Mouse (Mus musculus): ENCODE data around the gene Tmem189. TPM values are rescaled to one million over a fixed set of nuclear protein-coding genes. Genes with fewer than 3 reads are reported as not detected.

Tmem189 gene
- total and polyA plus RNA-seq, 2 experiments = 4.8 to 19.6 TPM

GRCm38 (mm10) chr2:167665972-167666713 lies 23.5 kb downstream of the Tmem189 start:
- no peak for TF ChIP-seq CTCF (IDR thresholded peaks at IDR 0.05; ENCODE audit: low read depth, low read length)
- TF ChIP-seq POLR2A (IDR thresholded peaks at IDR 0.05; ENCODE audit: extremely low read depth, insufficient read depth, low read length) = no peak
- H3K79me2 ChIP-seq (ENCODE audit: control insufficient read depth, insufficient read depth, low read length) = no peaks in the 10 kb centered on the region; the same call in 1 of the 2 replicates

DNA sequence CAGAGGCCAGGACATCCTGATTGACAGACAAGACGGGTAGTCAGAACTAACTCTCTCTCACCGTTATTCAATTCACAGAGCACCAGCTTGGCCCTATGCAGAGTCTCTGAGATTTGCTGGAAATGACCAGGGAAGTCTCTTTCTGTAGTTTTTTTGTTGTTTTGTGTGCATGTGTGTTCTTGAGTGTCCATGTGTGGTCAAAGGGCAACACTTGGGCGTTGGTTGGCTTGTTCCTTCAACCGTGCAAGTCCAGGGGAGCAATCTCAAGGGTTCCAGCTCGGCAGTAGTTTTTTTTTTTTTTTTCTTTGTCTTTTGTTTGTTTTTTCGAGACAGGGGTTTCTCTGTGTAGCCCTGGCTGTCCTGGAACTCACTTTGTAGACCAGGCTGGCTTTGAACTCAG lies 26.9 kb downstream of the Tmem189 start:
- H3K27ac ChIP-seq (replicated peaks; ENCODE audit: insufficient read depth, low read depth, low read length) = no peak overlapping the region
- no peaks in the 10 kb centered on the region for H3K27me3 ChIP-seq (ENCODE audit: control insufficient read depth, insufficient read depth, low read length)
- no peak for DNase-seq (ENCODE audit: extremely low read depth, low read depth, low spot score)
- no peaks in the 10 kb centered on the region for H3K36me3 ChIP-seq (ENCODE audit: control insufficient read depth, insufficient read depth, low read length)
- peaks cover 21% of the 10 kb centered on the region for H3K4me1 ChIP-seq (ENCODE audit: control insufficient read depth, insufficient read depth, low read length)
- no peak overlapping the region for H3K4me3 ChIP-seq (ENCODE audit: insufficient read depth, low read depth, low read length)
- no peak overlapping the region for H3K9ac ChIP-seq (ENCODE audit: low read depth, low read length)
- H3K79me2 ChIP-seq (ENCODE audit: control insufficient read depth, insufficient read depth, low read length) = peaks cover under 1% of the 10 kb centered on the region; the same call in 1 of the 2 replicates
- TF ChIP-seq POLR2A (IDR thresholded peaks at IDR 0.05; ENCODE audit: extremely low read depth, insufficient read depth, low read length) (no peak), CTCF (IDR thresholded peaks at IDR 0.05; ENCODE audit: low read depth, low read length) (no peak)
- 81% methylated on average over 6 of the region's 6 CpGs for WGBS

More at GRCm38 (mm10) chr2:167665972-167666713, 23.5 kb downstream of the Tmem189 start:
- Histone ChIP-seq H3K27ac (replicated peaks; ENCODE audit: insufficient read depth, low read depth, low read length) (no peak overlapping the region), H3K4me1 (ENCODE audit: control insufficient read depth, insufficient read depth, low read length) (peaks cover 5% of the 10 kb centered on the region; the same call in 1 of the 2 replicates), H3K27me3 (ENCODE audit: control insufficient read depth, insufficient read depth, low read length) (no peaks in the 10 kb centered on the region), H3K4me3 (ENCODE audit: insufficient read depth, low read depth, low read length) (no peak overlapping the region), H3K9ac (ENCODE audit: low read depth, low read length) (no peak overlapping the region), H3K36me3 (ENCODE audit: control insufficient read depth, insufficient read depth, low read length) (no peaks in the 10 kb centered on the region)
- no peak for DNase-seq (ENCODE audit: extremely low read depth, low read depth, low spot score)
- 81% methylated on average over 18 of the region's 18 CpGs for whole genome bisulfite sequencing

DNA sequence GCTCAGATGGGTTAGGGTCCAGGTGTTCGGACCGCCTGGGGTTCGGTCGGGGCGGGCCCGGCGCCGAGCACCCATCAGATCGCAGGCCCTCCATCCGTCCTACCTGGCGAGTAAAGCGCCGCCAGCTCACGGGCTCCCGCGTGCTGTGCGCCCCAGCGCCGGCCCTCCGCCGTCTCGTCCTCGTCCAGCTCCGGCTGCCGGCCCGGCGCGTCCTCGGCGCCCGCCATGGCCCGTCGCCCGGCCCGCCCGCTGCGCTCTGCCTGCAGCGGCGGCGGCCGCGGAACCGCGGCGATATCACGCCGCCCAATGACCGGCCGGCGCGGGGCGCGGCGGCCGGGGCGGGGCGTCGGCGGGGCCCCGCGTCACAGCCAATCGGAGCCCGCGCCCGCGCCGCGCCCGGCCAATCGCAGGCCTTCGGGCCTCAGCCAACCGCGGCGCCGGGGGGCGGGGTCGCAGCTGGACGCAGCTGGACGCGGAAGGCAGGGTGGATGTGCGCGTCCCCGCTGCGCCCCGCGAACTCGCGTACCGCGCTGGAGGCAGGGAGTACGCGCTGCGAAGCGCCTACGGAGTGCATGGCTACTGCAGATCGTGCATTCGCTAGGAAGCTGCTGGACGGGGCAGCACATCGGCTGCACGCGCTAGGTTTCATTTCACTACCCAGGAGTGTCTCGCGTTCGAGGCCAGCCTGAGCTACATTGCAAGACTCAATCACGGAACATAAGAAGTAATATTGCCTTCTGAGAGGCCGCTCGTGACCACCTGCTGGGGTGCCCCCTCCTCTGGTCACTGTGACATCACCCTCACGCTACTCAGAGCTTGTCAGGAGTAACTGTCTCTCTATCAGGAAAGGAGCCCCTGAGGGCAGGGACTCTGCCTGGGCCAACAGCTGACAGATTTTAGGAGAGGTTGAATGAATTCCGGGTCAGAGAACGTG lies 28.1 kb downstream of the Tmem189 start, which contains the start of gene Gm20431:
Gene Gm20431, minus strand, starts transcription at position 227 of the 934 bp plus-strand sequence.
- H3K9ac ChIP-seq (ENCODE audit: low read depth, low read length) = peak within 1 kb of the TSS; percentile 90
- H3K4me3 ChIP-seq (ENCODE audit: insufficient read depth, low read depth, low read length) = peak within 1 kb of the TSS; percentile 73
- TF ChIP-seq POLR2A (IDR thresholded peaks at IDR 0.05; ENCODE audit: extremely low read depth, insufficient read depth, low read length) (peak; percentile 62), CTCF (IDR thresholded peaks at IDR 0.05; ENCODE audit: low read depth, low read length) (no peak)
- H3K27me3 ChIP-seq (ENCODE audit: control insufficient read depth, insufficient read depth, low read length) = no peaks in the 10 kb centered on the region
- peaks cover 25% of the 10 kb centered on the region for H3K4me1 ChIP-seq (ENCODE audit: control insufficient read depth, insufficient read depth, low read length)
- under 1% methylated on average over 109 of the region's 110 CpGs for WGBS
- no peaks in the 10 kb centered on the region for H3K36me3 ChIP-seq (ENCODE audit: control insufficient read depth, insufficient read depth, low read length)
- peak within 1 kb of the TSS; percentile 21; the same call in 1 of the 2 replicates for H3K27ac ChIP-seq (replicated peaks; ENCODE audit: insufficient read depth, low read depth, low read length)
- H3K79me2 ChIP-seq (ENCODE audit: control insufficient read depth, insufficient read depth, low read length) = peaks cover 4% of the 10 kb centered on the region
- peak; percentile 65 for DNase-seq (ENCODE audit: extremely low read depth, low read depth, low spot score)

GRCm38 (mm10) chr2:167660611-167660971 lies 29.0 kb downstream of the Tmem189 start:
- H3K9ac ChIP-seq (ENCODE audit: low read depth, low read length) = peak overlapping the region; percentile 90
- TF ChIP-seq CTCF (IDR thresholded peaks at IDR 0.05; ENCODE audit: low read depth, low read length) = no peak
- TF ChIP-seq POLR2A (IDR thresholded peaks at IDR 0.05; ENCODE audit: extremely low read depth, insufficient read depth, low read length) = no peak
- no peak for DNase-seq (ENCODE audit: extremely low read depth, low read depth, low spot score)
- H3K27me3 ChIP-seq (ENCODE audit: control insufficient read depth, insufficient read depth, low read length) = no peaks in the 10 kb centered on the region
- peaks cover 27% of the 10 kb centered on the region for H3K4me1 ChIP-seq (ENCODE audit: control insufficient read depth, insufficient read depth, low read length)
- H3K4me3 ChIP-seq (ENCODE audit: insufficient read depth, low read depth, low read length) = peak overlapping the region; percentile 73
- no peaks in the 10 kb centered on the region for H3K36me3 ChIP-seq (ENCODE audit: control insufficient read depth, insufficient read depth, low read length)
- H3K79me2 ChIP-seq (ENCODE audit: control insufficient read depth, insufficient read depth, low read length) = peaks cover 8% of the 10 kb centered on the region
- 25% methylated on average over 12 of the region's 12 CpGs for WGBS
- H3K27ac ChIP-seq (replicated peaks; ENCODE audit: insufficient read depth, low read depth, low read length) = no peak overlapping the region

DNA sequence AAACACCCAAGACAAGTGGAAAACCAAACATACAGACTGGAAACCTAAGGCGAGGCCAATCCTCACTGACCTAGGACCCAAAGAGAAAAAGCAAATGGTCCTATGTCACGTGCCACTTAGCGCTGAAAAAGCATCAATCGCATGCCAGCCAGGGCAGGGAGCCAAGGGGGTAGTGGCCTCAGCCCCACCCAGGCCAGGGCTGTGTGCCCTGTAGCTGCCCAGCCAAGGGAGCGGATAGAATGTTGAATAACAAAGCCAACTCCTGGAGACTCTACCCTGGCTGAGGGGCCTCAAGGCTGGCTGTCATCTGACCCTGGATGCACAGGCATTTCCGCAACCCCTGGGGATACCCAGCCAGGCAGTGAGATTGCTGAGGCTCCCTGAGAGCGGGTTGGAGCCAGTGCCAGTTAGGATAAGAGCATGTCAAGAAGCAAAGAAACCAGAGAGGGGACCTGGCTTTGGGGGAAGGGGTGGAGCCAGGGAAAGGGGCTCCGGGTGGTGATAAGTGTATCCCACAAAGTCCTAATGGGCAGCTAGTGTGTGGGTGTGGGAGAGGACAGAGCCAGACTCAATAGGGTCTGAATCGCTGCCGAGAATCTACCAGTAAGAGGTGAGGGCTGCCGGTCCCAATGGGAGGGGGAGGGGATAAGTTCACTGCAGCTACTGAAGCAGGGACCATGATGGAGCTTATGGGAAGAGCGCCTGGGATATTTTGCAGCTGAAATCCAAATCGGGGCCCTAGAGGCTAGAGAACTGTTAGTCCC lies 29.6 kb downstream of the Tmem189 start:
- TF ChIP-seq CTCF (IDR thresholded peaks at IDR 0.05; ENCODE audit: low read depth, low read length) (no peak), POLR2A (IDR thresholded peaks at IDR 0.05; ENCODE audit: extremely low read depth, insufficient read depth, low read length) (no peak)
- H3K9ac ChIP-seq (ENCODE audit: low read depth, low read length) = peak overlapping the region; percentile 90; the same call in 1 of the 2 replicates
- H3K27me3 ChIP-seq (ENCODE audit: control insufficient read depth, insufficient read depth, low read length) = no peaks in the 10 kb centered on the region
- 23% methylated on average over 13 of the region's 13 CpGs for WGBS
- peaks cover 8% of the 10 kb centered on the region for H3K79me2 ChIP-seq (ENCODE audit: control insufficient read depth, insufficient read depth, low read length)
- peak overlapping the region; percentile 73; the same call in 1 of the 2 replicates for H3K4me3 ChIP-seq (ENCODE audit: insufficient read depth, low read depth, low read length)
- H3K27ac ChIP-seq (replicated peaks; ENCODE audit: insufficient read depth, low read depth, low read length) = no peak overlapping the region; the same call in 1 of the 2 replicates
- no peaks in the 10 kb centered on the region for H3K36me3 ChIP-seq (ENCODE audit: control insufficient read depth, insufficient read depth, low read length)
- H3K4me1 ChIP-seq (ENCODE audit: control insufficient read depth, insufficient read depth, low read length) = peaks cover 32% of the 10 kb centered on the region
- peak; percentile 94 for DNase-seq (ENCODE audit: extremely low read depth, low read depth, low spot score)

All from liver, adult 2 months (tissue).